Mouse (Mus musculus): ENCODE measurements around the gene Lhx1. TPM values are rescaled to one million over a fixed set of nuclear protein-coding genes. Genes with fewer than 3 reads are reported as not detected.
A peak's percentile ranks its signal among the peaks of the same experiment; 100 is the strongest.

Gene Lhx1
- polyA plus RNA-seq, 1 experiment from 2014 or later = 5.5 TPM

DNA sequence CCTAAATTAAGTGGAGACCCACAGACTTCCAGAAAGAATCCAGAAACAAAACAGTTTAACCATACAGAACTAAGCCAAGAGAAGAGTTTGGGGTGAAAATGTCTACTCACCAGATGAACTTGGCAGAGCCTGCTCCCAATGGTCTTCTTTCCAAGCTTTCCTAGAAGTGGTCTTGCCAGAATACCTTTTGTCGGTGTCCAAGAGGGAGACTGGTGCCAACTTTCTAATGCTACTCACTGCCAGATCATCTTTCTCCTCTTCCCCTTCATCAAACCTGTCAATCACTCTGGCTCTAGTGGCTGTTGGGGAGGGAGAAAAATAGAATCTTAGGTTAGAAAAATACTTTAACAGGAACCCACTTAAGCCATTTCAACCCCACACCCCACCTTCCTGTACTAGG, 13.3 kb downstream of the Lhx1 start:
- H3K4me3 ChIP-seq = peak overlapping the region; percentile 72; the same call in 1 of the 2 replicates
- H3K27ac ChIP-seq (replicated peaks) = no peak overlapping the region
- peaks cover 46% of the 10 kb centered on the region for H3K36me3 ChIP-seq
- 85% methylated on average over 1 of the region's 1 CpGs for WGBS
- H3K4me1 ChIP-seq = peaks cover 26% of the 10 kb centered on the region
- DNase-seq (ENCODE audit: low spot score) = no peak
- peaks cover 32% of the 10 kb centered on the region for H3K27me3 ChIP-seq (ENCODE audit: low read depth, poor library complexity, severe bottlenecking)
- no peaks in the 10 kb centered on the region for H3K9me3 ChIP-seq (replicated peaks)

DNA sequence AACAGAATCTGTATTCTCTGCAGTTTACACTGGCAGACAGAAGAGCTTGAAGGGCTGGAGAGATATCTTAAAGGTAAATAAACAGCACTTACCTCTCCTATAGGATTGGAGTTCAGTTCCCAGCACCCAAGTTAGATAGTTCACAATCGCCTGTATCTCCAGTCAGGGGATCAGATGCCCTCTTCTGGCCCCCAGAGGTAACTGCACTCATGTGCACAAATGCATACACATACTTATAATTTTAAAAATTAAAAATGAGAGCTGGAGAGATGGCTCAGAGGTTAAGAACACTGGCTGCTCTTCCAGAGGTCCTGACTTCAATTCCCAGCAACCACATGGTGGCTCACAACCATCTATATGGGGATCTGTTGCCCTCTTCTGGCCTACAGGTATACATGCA, 21.0 kb downstream of the Lhx1 start:
- Histone ChIP-seq H3K4me1 (no peaks in the 10 kb centered on the region), H3K4me3 (no peak overlapping the region), H3K9me3 (replicated peaks) (peaks cover 7% of the 10 kb centered on the region), H3K36me3 (peaks cover 88% of the 10 kb centered on the region), H3K27ac (replicated peaks) (no peak overlapping the region), H3K27me3 (ENCODE audit: low read depth, poor library complexity, severe bottlenecking) (no peaks in the 10 kb centered on the region)
- 86% methylated on average over 1 of the region's 1 CpGs for WGBS
- DNase-seq (ENCODE audit: low spot score) = no peak

DNA sequence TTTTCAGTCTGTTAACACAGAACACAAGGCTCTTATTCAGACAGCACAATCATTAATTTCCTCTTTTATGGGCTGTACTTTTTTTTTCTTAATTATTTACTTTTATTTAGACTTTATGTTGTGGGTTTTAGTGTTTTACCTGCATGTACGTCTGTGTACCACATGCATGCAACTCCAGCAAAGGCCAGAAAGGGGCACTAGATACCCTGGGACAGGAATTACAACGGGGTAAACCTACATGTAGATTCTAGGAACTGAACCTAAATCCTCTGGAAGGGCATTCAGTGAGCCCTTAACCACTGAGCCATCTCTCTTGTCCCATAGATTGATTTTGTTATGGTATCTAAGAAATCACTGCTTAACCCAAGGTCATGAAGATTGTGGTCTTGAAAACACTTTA, 27.4 kb downstream of the Lhx1 start:
- Histone ChIP-seq H3K9me3 (replicated peaks) (no peaks in the 10 kb centered on the region), H3K4me3 (no peak overlapping the region), H3K27me3 (ENCODE audit: low read depth, poor library complexity, severe bottlenecking) (no peaks in the 10 kb centered on the region), H3K36me3 (peaks cover 48% of the 10 kb centered on the region), H3K27ac (replicated peaks) (no peak overlapping the region), H3K4me1 (no peaks in the 10 kb centered on the region)
- 76% methylated on average over 2 of the region's 2 CpGs for WGBS
- DNase-seq (ENCODE audit: low spot score) = no peak

DNA sequence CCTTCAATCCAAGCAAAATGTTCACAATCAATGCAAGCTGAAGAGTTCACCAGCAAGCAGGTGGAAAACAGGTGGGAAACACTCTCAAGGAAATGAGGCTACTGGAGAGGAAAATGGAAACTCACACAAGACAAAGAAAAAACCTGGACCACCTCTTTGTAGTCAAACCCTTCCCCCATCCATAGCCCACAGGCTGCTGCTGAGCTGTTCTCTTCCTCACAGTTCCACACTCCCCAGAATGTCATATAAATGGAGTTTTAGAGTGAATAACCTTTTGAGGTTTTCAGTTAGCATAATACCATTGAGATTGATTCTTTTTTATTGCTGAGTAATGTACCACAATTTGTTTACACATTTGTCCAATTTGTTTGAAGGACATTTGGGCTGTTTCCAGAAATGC, 28.4 kb downstream of the Lhx1 start:
- DNase-seq (ENCODE audit: low spot score) = no peak
- no peaks in the 10 kb centered on the region for H3K9me3 ChIP-seq (replicated peaks)
- no peak overlapping the region for H3K27ac ChIP-seq (replicated peaks)

DNA sequence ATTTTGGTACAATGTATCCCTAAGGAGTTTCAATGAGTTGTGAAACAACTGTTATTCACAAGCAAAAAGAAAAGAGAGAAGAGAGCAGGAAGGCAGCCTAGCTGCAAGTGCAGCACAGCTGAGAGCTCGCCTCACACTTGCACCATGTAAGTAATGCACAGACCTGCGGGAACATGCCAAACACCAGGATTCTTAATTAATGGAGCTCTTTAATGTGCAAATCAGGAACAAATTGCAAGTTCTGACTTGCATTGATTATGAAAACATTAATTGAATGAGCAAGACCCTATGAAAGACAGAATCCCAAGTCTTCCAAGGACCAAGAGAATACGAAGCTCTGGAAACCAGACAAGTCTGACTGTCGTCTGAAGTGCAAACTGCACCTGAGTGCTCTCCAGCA, 29.6 kb downstream of the Lhx1 start:
- no peaks in the 10 kb centered on the region for H3K27me3 ChIP-seq (ENCODE audit: low read depth, poor library complexity, severe bottlenecking)
- H3K27ac ChIP-seq (replicated peaks) = no peak overlapping the region
- no peak for DNase-seq (ENCODE audit: low spot score)
- peaks cover 54% of the 10 kb centered on the region for H3K36me3 ChIP-seq
- H3K4me1 ChIP-seq = no peaks in the 10 kb centered on the region
- H3K9me3 ChIP-seq (replicated peaks) = no peaks in the 10 kb centered on the region
- H3K4me3 ChIP-seq = no peak overlapping the region
- WGBS = 90% methylated on average over 4 of the region's 4 CpGs

More for the DNA sequence above, 28.4 kb downstream of the Lhx1 start:
- Histone ChIP-seq H3K4me3 (no peak overlapping the region), H3K27me3 (ENCODE audit: low read depth, poor library complexity, severe bottlenecking) (no peaks in the 10 kb centered on the region), H3K4me1 (no peaks in the 10 kb centered on the region), H3K36me3 (peaks cover 49% of the 10 kb centered on the region)

DNA sequence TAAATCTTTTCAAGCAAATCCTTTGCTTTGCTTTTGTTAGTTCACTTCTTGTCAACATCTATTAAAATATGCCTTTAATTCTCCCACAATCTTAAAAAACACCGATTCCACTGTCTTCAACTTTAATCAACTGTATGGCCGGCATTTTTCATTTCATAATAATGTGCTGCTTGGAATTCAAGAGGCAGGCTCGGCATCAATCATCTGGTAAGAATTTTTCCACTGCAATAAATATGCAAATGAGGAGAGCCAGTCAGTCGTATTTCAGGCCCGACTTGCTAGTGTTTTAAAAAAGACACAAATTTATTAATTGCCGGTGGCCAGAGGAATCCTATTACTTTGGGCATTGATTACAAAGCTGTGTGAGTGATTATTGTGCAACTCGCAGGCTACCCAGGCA, 43.7 kb downstream of the Lhx1 start:
- H3K9me3 ChIP-seq (replicated peaks) = no peaks in the 10 kb centered on the region
- H3K4me1 ChIP-seq = peaks cover 36% of the 10 kb centered on the region
- WGBS = 55% methylated on average over 7 of the region's 7 CpGs
- H3K4me3 ChIP-seq = no peak overlapping the region
- no peak for DNase-seq (ENCODE audit: low spot score)
- no peaks in the 10 kb centered on the region for H3K27me3 ChIP-seq (ENCODE audit: low read depth, poor library complexity, severe bottlenecking)
- 0 out of 2 replicates have a peak overlapping the region, but pooled peaks have one; percentile 1 for H3K27ac ChIP-seq (replicated peaks)
- H3K36me3 ChIP-seq = no peaks in the 10 kb centered on the region

DNA sequence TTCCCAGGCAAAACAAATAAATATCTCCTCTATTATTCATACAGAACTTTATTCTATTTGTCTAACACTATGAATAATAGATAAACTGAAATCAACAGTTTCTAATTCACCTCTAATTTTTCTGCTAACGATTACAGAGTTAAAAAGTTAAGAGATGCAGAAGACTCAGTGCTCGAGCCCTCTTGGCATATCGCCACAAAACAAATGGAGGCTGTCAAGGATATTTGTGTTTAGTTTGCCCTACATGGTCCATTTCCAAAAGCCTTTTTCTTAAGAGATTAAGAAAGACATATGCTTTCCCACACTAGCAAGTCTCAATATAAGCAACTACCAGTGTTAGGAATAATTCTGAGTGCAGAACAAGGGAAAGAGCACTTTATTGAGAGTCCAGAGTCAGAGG, 44.9 kb downstream of the Lhx1 start:
- Histone ChIP-seq H3K36me3 (no peaks in the 10 kb centered on the region), H3K27me3 (ENCODE audit: low read depth, poor library complexity, severe bottlenecking) (no peaks in the 10 kb centered on the region), H3K9me3 (replicated peaks) (no peaks in the 10 kb centered on the region), H3K27ac (replicated peaks) (no peak overlapping the region), H3K4me3 (no peak overlapping the region), H3K4me1 (peaks cover 36% of the 10 kb centered on the region)
- 77% methylated on average over 3 of the region's 3 CpGs for WGBS
- no peak for DNase-seq (ENCODE audit: low spot score)

DNA sequence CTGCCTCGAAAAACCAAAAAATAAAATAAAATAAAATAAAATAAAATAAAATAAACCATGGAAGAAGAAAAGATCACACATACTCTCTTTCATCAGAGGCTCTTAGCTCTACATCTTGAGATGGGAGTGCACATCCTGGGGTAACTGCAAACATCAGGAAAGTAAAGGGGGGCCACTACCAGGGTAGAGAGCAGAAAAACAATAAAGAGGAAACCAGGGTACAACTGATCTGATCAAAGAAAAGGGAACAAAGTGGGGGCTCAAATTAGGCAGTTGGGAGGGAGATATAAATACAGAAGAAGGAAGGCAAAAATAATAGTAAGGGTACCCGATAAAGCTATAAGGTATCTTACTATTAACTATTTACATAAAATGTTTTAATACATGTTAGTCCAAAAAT, 48.7 kb downstream of the Lhx1 start:
- no peak overlapping the region for H3K27ac ChIP-seq (replicated peaks)
- H3K9me3 ChIP-seq (replicated peaks) = no peaks in the 10 kb centered on the region
- peaks cover 13% of the 10 kb centered on the region for H3K36me3 ChIP-seq
- no peaks in the 10 kb centered on the region for H3K27me3 ChIP-seq (ENCODE audit: low read depth, poor library complexity, severe bottlenecking)
- peaks cover 24% of the 10 kb centered on the region for H3K4me1 ChIP-seq
- H3K4me3 ChIP-seq = no peak overlapping the region
- no peak for DNase-seq (ENCODE audit: low spot score)
- 92% methylated on average over 2 of the region's 2 CpGs for WGBS

DNA sequence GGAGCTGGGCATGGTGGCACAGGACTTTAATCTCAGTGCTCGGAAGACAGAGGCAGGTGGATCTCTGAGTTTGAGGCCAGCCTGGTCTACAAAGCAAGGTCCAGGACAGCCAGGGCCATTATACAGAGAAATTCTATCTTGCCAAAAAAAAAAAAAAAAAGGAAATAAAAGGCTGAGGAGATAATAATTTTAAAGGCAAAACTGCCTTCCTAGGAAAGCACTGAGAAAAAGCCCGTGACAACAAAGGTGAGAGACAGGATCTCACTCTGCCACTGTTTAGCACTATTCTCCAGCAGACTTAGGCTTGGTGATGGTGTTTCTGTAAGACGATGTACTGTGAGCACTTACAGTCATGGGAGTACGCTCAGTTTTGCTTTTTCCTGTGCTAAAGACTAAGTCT, 49.3 kb downstream of the Lhx1 start:
- Histone ChIP-seq H3K4me3 (no peak overlapping the region), H3K27ac (replicated peaks) (no peak overlapping the region), H3K9me3 (replicated peaks) (no peaks in the 10 kb centered on the region), H3K36me3 (peaks cover 16% of the 10 kb centered on the region), H3K4me1 (peaks cover 18% of the 10 kb centered on the region), H3K27me3 (ENCODE audit: low read depth, poor library complexity, severe bottlenecking) (no peaks in the 10 kb centered on the region)
- no peak for DNase-seq (ENCODE audit: low spot score)
- 94% methylated on average over 4 of the region's 4 CpGs for WGBS

DNA sequence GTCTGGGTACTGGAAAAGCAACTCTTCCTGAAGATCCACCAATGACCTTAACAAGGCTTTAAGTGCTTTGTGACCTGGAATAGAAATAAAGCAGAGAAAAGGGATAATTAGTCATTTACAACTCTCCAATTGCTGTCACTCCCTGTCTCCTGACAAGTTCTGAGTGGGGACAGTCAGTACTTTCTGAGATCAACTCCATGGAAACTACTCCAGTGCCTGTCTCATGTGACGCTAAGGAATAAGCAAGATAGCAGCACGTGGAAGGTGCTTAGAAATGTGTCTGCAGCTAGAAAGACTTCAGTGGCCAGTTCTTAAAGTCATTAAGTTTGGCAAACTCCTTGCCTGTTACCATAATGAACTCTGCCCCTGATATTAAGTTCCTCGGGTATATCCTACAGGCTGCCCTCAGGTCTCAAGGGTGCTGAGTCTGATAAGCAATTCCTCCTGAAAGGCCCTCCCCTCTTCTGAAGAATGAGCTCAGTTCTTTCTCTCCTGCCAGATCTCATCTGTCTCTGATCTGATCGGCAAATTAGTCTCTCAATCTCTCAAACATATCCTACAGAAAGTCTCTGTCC, 52.2 kb downstream of the Lhx1 start:
- WGBS = 96% methylated on average over 4 of the region's 4 CpGs
- H3K27me3 ChIP-seq (ENCODE audit: low read depth, poor library complexity, severe bottlenecking) = no peaks in the 10 kb centered on the region
- H3K27ac ChIP-seq (replicated peaks) = no peak overlapping the region
- H3K4me1 ChIP-seq = no peaks in the 10 kb centered on the region
- H3K36me3 ChIP-seq = peaks cover 30% of the 10 kb centered on the region
- H3K9me3 ChIP-seq (replicated peaks) = no peaks in the 10 kb centered on the region
- no peak for DNase-seq (ENCODE audit: low spot score)
- no peak overlapping the region for H3K4me3 ChIP-seq

Other genes with a start within 250 kb of the Lhx1 start
- 56.4 and 57.8 TPM in 2 replicates for gene Aatf, start 12.0 kb downstream of the Lhx1 start, polyA plus RNA-seq (2016; fragmentation: Nextera tagmentation; extraction: Ambion mirVana)